Mouse (Mus musculus) small intestine, adult 2 months (tissue): ENCODE results near the gene Tssk1. TPM values are rescaled to one million over a fixed set of nuclear protein-coding genes. Genes with fewer than 3 reads are reported as not detected.

Experiments
- H3K27ac ChIP-seq: fragments of 200-500 bp; 2 replicates; pipeline ENCODE4 v1.5.1; 2012; ENCODE audit warnings: low read depth, low read length, control low read depth, inconsistent platforms; ENCODE audit not compliant: insufficient read depth
- H3K27me3 ChIP-seq: fragments of 200-500 bp; 2 replicates; pipeline ENCODE4 v1.6.1; 2012; ENCODE audit warnings: mild to moderate bottlenecking, moderate library complexity, low read length, inconsistent platforms; ENCODE audit not compliant: control insufficient read depth, insufficient read depth
- H3K36me3 ChIP-seq: fragments of 200-500 bp; 2 replicates; pipeline ENCODE4 v1.6.1; 2012; ENCODE audit warnings: mild to moderate bottlenecking, low read length, control low read depth, inconsistent platforms; ENCODE audit not compliant: control insufficient read depth, insufficient read depth
- H3K4me1 ChIP-seq: fragments of 200-500 bp; 2 replicates; pipeline ENCODE4 v1.6.1; 2012; ENCODE audit warnings: low read length, inconsistent platforms, mixed read lengths; ENCODE audit not compliant: control insufficient read depth, insufficient read depth, insufficient read length
- H3K4me3 ChIP-seq: fragments of 200-500 bp; 2 replicates; pipeline ENCODE4 v1.5.1; 2012; ENCODE audit warnings: low read depth, mild to moderate bottlenecking, control low read depth, inconsistent platforms, low read length, moderate library complexity
- CTCF ChIP-seq: fragments of 200-500 bp; IDR thresholded peaks from 2 replicates; pipeline ENCODE4 v1.5.1; 2012; ENCODE audit warnings: low read depth, mild to moderate bottlenecking, control low read depth, inconsistent platforms, low read length, moderate library complexity, mixed read lengths; ENCODE audit not compliant: insufficient replicate concordance, insufficient read length; ENCODE audit errors: extremely low read depth
- POLR2A ChIP-seq: fragments of 200-500 bp; IDR thresholded peaks from 2 replicates; pipeline ENCODE4 v1.6.1; 2012; ENCODE audit warnings: low read depth, mild to moderate bottlenecking, control low read depth, inconsistent platforms, low read length, moderate library complexity
- WGBS: fragments of 180-500 bp; shearing (Covaris S2); methylation state at CpG from one replicate; pipeline ENCODE4 v1.1.7; 2018; 5-methylcytosine and 5-hydroxymethylcytosine counted together
- polyA plus RNA-seq: library from polyadenylated mRNA; depleted of rRNA; stranded (reverse); fragments of >200 nt; gene quantifications from 2 replicates; pipeline ENCODE4 v1.2.3, GENCODE M21; 2012

The Tssk1 gene
- polyA plus RNA-seq, 1 experiment = 0.08 TPM

DNA sequence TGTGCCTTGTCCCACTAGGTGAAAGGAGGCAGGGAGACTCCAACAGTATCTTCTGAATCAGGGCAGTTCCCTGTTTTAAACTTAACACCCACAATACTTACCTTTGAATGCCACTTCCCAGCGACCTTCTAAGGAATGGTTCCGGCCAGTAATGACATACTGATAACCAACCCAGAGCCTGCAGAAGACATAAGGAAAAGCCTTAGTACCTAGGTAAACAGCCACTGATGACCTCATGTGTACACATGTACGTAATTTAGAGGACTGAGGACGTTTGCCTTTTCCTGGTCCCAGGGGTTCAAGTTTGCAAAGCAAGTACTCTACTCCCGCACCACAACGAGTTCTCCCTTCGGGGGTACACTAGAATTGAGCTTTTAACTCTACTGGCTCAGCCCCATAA, 36.9 kb upstream of the Tssk1 start:
- WGBS = 82% methylated on average over 7 of the region's 7 CpGs
- Histone ChIP-seq H3K36me3 (peaks cover 52% of the 10 kb centered on the region), H3K27me3 (no peaks in the 10 kb centered on the region), H3K4me3 (no peak overlapping the region), H3K4me1 (no peaks in the 10 kb centered on the region), H3K27ac (no peak overlapping the region)
- no peak for TF ChIP-seq CTCF
- no peak for TF ChIP-seq POLR2A

DNA sequence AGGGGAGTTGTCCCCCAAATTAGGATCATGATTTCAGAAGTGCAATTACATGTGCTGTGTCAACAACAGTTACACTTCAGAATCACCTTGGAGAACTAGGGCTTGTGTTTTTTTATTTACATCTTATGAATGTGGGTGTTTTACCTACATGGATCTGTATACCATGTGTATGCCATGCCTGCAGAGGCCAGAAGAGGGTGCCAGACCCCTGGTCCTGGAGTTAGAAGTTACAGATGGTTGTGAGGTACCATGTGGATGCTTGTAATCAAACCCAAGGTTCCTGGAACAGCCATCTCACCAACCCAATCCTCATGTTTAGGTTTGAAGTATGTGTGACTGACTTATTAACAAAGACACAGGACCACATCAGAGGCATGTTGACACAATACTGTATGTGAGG, 35.4 kb upstream of the Tssk1 start:
- Histone ChIP-seq H3K36me3 (peaks cover 48% of the 10 kb centered on the region), H3K4me1 (no peaks in the 10 kb centered on the region), H3K27me3 (no peaks in the 10 kb centered on the region), H3K27ac (no peak overlapping the region), H3K4me3 (no peak overlapping the region)
- TF ChIP-seq CTCF (peak; percentile 63; the same call in 1 of the 2 replicates), POLR2A (no peak)

DNA sequence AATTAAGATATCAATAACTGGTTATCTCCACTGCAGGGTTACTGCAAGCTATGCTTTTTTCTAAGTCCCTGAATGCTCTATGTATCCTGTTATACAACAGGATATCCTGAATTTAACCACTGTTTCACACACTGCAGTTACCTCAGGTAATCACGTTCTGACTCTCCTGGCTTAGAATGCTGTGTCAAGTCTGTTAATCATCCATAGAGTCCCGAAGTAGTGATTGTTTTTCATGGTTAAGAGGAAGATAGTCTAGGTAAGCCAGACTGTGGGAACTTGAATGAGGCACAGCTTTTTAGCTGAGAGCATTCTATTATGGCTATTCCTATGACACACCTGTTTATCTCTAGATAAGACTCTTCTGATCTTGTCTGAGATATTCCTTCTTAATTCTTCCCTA, 28.7 kb upstream of the Tssk1 start:
- Histone ChIP-seq H3K27me3 (no peaks in the 10 kb centered on the region), H3K4me1 (peaks cover 18% of the 10 kb centered on the region), H3K4me3 (no peak overlapping the region), H3K36me3 (peaks cover 5% of the 10 kb centered on the region; the same call in 1 of the 2 replicates), H3K27ac (no peak overlapping the region)
- no peak for TF ChIP-seq CTCF
- TF ChIP-seq POLR2A = no peak
- 23% methylated on average over 2 of the region's 2 CpGs for WGBS

DNA sequence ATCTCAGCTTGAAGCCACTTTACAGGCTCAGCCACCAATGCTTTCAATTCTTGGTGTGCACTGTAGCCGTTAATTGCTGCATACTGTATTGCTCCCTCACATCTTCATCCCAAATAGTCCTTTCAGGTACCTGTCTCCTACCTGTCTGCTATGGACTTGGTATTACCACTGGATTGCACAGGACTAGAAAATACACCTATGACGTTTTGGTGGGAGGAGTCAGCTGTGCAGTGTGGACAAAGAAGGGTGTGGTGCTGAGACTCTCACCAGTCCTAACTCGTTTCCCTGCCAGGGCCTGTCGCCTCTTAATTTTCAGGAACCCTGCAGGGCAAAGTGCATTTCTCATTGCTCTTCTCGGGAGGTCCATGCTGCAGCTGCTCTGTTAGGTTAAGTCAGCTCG, 28.3 kb upstream of the Tssk1 start:
- Histone ChIP-seq H3K27ac (no peak overlapping the region), H3K27me3 (no peaks in the 10 kb centered on the region), H3K4me3 (no peak overlapping the region), H3K4me1 (peaks cover 19% of the 10 kb centered on the region), H3K36me3 (peaks cover 5% of the 10 kb centered on the region; the same call in 1 of the 2 replicates)
- WGBS = 24% methylated on average over 6 of the region's 6 CpGs
- TF ChIP-seq POLR2A (no peak), CTCF (no peak)

DNA sequence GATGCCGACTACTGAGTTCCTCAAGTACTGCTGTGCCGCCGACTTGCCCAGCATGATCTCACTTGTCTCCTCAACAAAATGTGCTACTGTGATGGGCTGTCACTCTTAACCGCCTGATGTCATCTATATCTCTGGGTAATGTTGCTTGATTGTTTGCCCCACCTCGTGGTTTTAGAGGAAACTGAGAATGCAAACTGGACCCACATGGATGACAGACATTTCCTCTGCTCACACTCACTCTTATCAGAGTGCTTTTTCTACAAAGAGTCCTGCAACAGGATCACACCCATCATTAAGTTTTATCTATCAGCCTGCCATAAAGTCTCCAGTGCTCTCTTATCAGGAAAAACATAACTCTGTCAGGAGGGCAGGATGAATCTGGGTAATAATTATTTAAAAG, 22.8 kb upstream of the Tssk1 start:
- H3K36me3 ChIP-seq = peaks cover 4% of the 10 kb centered on the region; the same call in 1 of the 2 replicates
- TF ChIP-seq POLR2A = no peak
- TF ChIP-seq CTCF = no peak
- H3K27me3 ChIP-seq = no peaks in the 10 kb centered on the region
- H3K27ac ChIP-seq = no peak overlapping the region
- H3K4me3 ChIP-seq = no peak overlapping the region
- peaks cover 33% of the 10 kb centered on the region for H3K4me1 ChIP-seq
- 39% methylated on average over 5 of the region's 5 CpGs for WGBS

DNA sequence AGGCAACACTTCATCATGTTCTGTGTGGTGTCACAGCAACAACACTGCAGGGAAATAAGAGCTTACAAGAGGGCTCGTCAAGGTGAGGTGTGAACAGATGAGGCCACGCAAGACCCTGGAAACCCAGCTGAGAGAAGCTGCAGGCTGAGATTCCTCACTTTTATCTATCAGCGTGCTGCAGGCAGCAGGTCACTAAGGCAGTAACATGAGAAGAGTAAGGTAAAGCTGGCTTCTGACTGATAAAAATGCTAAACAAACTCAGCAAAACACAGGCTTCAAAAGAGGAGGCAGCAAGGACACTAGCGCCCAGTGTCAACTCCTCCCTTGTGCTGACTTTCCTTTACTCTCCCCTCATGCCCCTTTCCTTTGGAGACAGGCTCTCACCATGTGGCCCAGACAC, 21.0 kb upstream of the Tssk1 start:
- 88% methylated on average over 4 of the region's 4 CpGs for WGBS
- TF ChIP-seq POLR2A = no peak
- TF ChIP-seq CTCF = no peak
- Histone ChIP-seq H3K36me3 (peaks cover 1% of the 10 kb centered on the region; the same call in 1 of the 2 replicates), H3K27ac (no peak overlapping the region), H3K4me1 (peaks cover 31% of the 10 kb centered on the region), H3K27me3 (no peaks in the 10 kb centered on the region), H3K4me3 (no peak overlapping the region)

DNA sequence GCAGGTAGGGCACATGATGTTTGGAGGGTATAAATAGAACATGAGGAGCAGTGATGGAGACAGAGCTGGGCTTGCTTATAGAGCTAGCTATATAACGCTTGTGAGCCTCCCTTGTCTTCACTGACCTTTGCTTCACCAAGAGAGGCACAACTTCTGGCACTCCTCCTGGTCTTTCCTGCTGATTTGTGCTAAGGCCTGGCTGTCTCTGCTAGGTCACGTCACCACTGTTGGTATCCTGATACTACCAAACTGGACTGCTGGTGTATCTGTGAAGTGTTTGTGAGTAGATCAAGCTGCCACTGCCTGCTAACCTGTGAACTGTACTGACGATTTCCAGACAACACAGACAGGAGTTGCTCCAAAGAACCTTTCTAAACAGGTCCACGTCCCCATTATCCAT, 18.8 kb upstream of the Tssk1 start:
- peaks cover 1% of the 10 kb centered on the region; the same call in 1 of the 2 replicates for H3K36me3 ChIP-seq
- peaks cover 22% of the 10 kb centered on the region for H3K4me1 ChIP-seq
- WGBS = 44% methylated on average over 4 of the region's 4 CpGs
- H3K27me3 ChIP-seq = no peaks in the 10 kb centered on the region
- TF ChIP-seq POLR2A (no peak), CTCF (no peak)
- H3K4me3 ChIP-seq = no peak overlapping the region
- no peak overlapping the region for H3K27ac ChIP-seq
